Mouse (Mus musculus) ES-E14 (cell line): ENCODE measurements at regions not wholly inside any gene's neighbourhood (a gene's known extent, or its start where the extent isn't known, plus 50 kb on each side); places are given as distances from the start of the nearest gene placed in this dataset.

Experiments used
- CHD2 ChIP-seq: IDR thresholded peaks from 2 replicates; pipeline ENCODE4 v1.6.1; 2014; ENCODE audit warnings: mild to moderate bottlenecking, low read depth, low read length, inconsistent platforms
- HCFC1 ChIP-seq: IDR thresholded peaks from 2 replicates; pipeline ENCODE4 v1.6.1; 2012; ENCODE audit warnings: low read length, inconsistent platforms, borderline replicate concordance; ENCODE audit not compliant: insufficient read depth
- MAFK ChIP-seq: IDR thresholded peaks from 2 replicates; pipeline ENCODE4 v1.6.1; 2014; ENCODE audit warnings: mild to moderate bottlenecking, low read depth, low read length, inconsistent platforms; ENCODE audit not compliant: insufficient read depth
- ZNF384 ChIP-seq: IDR thresholded peaks from 2 replicates; pipeline ENCODE4 v1.6.1; 2012; ENCODE audit warnings: low read depth, low read length, inconsistent platforms

DNA sequence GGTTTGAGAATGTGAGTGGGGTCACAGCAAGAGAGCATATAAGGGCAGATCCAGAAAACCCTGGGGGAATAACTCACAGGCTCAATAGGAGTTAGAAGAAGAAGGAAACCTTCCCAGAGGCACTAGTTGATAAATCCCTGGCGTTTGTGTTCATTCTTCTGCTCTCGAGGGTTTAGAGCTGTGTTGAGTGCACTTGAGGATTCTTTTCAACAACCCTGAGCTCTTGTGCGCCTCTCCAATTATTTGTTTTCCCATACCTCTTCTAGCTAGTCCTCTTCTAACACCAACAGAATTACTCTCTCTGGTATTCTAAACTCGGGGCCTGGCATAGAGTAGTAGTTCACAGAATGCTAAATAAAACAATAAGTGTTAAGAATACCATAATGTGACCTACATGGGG is 151.9 kb upstream of the Cttnbp2 start:
- TF ChIP-seq HCFC1 = no peak
- TF ChIP-seq MAFK = no peak
- no peak for TF ChIP-seq CHD2
- TF ChIP-seq ZNF384 = no peak
